Mouse (Mus musculus): ENCODE measurements at regions not wholly inside any gene's neighbourhood (a gene's known extent, or its start where the extent isn't known, plus 50 kb on each side); places are given as distances from the start of the nearest gene placed in this dataset.

GRCm38 (mm10) chr1:60823006-60823665 is 63.7 kb upstream of the Ctla4 start:
- DNase-seq, result peak; percentile 66 to 71

- DNase-seq, result no peak
Observed at GRCm38 (mm10) chr1:60824218-60825125, 62.3 kb upstream of the Ctla4 start.

- no peak for DNase-seq
Observed at GRCm38 (mm10) chr1:60825256-60826186, 61.3 kb upstream of the Ctla4 start.

GRCm38 (mm10) chr1:60826981-60827380 is 59.8 kb upstream of the Ctla4 start:
- DNase-seq, result no peak

GRCm38 (mm10) chr1:60828152-60828551 is 58.6 kb upstream of the Ctla4 start:
- no peak for DNase-seq

GRCm38 (mm10) chr1:60829849-60830248 is 57.0 kb upstream of the Ctla4 start:
- DNase-seq, result no peak

GRCm38 (mm10) chr1:60833668-60834067 is 53.1 kb upstream of the Ctla4 start:
- DNase-seq, result no peak
